Mouse (Mus musculus): ENCODE data around the gene Anks1.
"Not testable (repeated sequence)": the region's sequence is repeated elsewhere in the genome, so short reads cannot be mapped to it uniquely, and the experiment has no call there.

Anks1 gene

GRCm38 (mm10) chr17:27966508-27967021 lies 57.5 kb downstream of the Anks1 start:
- DNase-seq (ENCODE audit: low read depth, low spot score) = no peak

DNA sequence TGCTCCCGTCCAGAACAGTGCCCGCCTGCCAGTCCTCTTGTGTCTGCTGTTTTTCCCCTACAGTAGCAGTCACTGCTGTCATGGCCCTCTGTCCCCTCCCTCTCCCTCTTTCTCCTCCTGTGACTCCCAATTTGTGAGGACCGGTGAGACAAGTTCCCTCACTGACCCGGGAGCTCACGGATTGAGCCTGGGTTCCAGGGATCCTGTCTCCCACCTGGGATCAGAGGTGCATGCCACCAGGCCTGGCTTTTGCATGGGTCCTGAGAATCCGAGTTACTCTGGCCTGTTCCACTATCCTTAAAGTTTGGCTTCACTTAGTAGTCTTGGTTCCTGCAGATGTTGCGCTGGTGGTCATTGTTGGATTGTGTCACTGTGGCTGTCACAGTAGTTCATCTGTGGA lies 58.4 kb downstream of the Anks1 start:
- no peak for DNase-seq (ENCODE audit: low read depth, low spot score)

GRCm38 (mm10) chr17:27968033-27968750 lies 59.1 kb downstream of the Anks1 start:
- DNase-seq (ENCODE audit: low read depth, low spot score) = no peak

DNA sequence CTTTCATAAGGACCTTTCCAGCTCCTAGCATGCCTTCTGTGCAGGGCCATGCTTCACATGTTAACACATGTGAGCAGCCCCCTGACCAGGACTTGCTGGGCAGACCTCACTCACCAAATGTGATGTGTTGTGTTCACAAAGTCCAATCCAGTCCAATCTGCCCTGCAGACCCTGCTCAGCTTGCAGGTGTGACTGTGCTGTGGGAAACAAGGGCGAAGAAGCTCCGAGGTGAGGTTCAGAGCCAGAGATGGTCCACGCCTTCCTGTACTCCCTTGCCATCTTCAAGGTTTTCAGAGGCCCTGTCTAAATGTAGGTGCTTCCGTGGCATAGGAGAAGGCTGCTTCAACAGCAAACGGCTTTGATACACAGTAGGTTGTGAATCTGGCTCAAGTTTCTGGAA lies 59.8 kb downstream of the Anks1 start:
- DNase-seq (ENCODE audit: low read depth, low spot score) = no peak

- DNase-seq (ENCODE audit: low read depth, low spot score) = no peak
These were observed 60.3 kb downstream of the Anks1 start for GRCm38 (mm10) chr17:27969365-27969764.

- DNase-seq (ENCODE audit: low read depth, low spot score) = no peak
These were observed 60.8 kb downstream of the Anks1 start for GRCm38 (mm10) chr17:27969896-27970295.

GRCm38 (mm10) chr17:27970305-27970704 lies 61.2 kb downstream of the Anks1 start:
- no peak for DNase-seq (ENCODE audit: low read depth, low spot score)

DNA sequence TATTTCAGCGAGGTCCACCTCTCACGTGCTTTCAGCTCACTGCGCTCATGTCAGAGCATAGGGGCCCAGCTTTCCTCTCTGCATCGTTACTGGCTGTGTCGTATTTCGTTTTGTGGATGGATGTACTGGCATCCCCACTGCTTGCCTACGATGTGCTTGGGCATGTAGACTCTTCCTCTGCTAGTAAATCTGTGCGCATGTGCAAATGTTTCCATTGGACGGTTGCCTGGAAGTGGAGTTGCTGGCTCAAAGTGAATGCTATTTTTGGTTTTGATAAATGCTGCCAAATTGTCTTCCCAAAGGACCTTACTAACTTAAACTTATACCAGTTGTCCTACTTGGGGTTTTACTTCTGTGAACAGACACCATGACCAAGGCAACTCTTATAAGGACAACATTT lies 62.4 kb downstream of the Anks1 start:
- DNase-seq (ENCODE audit: low read depth, low spot score) = no peak

DNA sequence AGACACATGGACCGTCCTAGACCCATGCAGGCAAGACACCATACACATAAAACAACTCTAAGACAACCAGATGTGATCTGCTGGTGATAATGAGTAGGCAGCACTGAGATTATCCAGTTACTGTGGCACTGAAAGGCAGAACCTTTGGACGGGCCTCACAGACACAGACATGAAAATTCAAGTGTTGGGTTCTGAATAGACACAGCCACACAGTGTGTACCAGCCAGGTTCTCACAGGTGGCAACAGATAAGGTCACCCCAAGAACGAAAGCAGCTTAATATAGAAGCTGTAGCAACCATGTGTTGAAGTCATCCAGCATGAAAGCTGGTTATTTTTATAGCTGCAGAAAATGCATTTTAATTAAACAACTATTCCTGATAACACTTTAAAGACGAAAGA lies 64.2 kb downstream of the Anks1 start:
- DNase-seq (ENCODE audit: low read depth, low spot score) = no peak

DNA sequence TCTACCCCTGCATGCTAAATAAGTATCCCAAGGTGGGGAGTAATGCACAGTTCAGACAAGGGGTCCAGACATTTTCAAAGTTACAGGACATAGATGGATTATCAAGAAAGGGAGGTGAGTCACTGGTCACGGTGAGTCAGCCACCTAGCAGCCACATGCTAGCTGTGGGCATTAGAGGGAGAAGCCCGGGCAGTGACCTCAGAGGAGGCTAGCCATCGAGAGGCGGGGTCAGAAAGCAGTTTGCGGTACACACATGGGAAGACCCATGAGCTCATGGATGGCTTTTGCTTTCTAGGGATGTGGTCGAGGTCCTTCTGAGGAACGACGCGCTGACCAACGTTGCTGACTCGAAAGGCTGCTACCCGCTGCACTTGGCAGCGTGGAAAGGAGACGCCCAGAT lies 67.2 kb downstream of the Anks1 start:
- no peak for DNase-seq (ENCODE audit: low read depth, low spot score)

DNA sequence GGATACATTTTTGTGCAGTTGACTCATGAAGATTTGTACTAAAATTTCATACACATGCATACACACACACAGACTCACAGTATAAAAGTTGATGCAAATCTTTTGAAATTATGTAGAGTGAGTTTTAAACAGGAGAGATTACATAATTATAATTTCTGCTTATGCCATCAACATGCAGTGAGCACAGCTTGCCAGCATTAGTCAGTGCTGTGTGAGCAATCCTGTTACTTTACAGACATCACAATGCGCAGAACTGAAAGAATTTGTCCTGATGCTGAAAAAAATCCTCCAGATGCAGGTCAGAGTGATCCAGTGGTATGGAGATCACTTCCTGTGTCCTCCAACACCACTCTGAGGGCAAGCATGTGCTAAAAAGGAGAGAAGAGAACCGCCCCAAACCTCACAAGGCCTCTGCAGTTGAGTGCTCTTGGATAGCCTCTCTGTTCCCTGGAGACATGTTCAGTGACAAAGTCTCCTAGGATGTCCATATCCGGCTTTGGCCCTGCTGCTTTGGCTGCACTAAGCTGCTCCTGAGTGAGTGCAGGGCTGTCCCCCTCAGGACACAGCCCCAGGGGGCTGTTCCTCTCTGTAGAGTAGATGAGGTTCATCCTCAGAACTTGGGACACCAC lies 68.0 kb downstream of the Anks1 start:
- DNase-seq (ENCODE audit: low read depth, low spot score) = no peak

DNA sequence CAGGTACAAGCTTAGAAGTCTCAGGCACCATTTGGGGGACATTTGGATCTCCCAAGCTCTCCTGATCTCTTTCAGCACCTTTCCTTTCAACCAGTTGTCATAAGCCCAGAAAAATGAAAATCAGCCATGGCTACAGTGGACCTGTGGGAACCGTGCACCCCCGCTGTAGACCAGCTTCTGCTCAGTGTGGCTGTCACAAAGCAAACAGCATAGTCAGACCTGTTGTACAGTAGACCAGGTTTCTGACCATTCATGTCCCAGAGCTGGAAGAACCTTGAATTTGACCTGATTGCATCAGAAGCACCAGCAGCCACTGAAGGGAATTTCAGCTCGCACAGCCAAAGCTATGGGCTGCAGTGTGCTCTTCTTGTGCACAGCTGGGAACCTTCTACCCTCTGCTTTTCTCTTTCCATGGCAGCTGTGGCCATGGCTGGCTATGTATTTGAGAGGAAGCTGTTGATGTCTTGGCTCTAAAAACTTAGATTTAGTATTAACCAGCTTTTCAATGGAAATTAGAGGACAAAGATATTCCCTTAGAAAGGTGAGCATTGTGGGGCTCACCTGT lies 71.4 kb downstream of the Anks1 start:
- no peak for DNase-seq (ENCODE audit: low read depth, low spot score)

DNA sequence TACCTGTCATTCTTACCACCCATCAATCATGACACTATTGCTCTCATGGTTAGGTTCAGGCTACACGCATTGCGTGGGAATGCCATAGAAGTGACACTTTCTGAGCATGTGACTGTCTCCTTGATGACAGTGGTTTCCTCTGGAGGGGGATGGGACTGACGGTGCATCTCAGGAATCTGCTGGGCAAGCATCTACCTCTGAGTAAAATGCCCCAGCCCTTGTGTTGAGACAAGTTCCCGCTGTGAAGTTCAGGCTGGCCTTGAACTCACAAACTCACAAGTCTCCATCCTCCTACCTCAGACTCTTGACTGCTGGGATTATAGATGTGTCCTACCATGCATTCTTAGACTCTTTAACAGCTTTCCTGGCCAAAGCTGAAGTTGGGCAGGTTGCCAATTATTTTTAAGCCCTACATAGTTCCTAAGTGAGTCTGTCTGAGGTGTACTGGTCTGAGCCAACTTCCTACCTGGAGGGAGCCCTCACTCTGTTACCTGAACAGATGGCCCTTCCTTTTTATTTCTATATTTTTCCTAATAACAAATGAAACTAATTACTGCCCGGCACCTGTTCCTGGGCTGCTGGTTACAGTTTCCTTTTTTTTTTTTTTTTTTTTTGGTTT lies 72.5 kb downstream of the Anks1 start:
- DNase-seq (ENCODE audit: low read depth, low spot score) = no peak

DNA sequence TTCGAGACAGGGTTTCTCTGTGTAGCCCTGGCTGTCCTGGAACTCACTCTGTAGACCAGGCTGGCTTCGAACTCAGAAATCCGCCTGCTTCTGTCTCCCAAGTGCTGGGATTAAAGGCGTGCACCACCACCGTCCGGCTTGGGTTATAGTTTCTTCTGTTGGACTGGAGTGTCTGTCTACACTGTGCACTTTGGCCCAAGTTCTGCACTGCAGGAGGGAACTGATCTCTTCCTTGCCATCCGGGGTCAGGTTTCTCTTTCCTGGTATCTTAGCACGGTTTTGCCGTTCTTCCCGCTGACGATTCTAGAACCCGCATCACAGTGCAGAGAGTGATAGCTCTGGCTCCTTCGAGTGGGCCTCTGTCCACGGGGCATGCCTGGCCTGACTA lies 73.0 kb downstream of the Anks1 start:
- DNase-seq (ENCODE audit: low read depth, low spot score) = not testable (repeated sequence)

DNA sequence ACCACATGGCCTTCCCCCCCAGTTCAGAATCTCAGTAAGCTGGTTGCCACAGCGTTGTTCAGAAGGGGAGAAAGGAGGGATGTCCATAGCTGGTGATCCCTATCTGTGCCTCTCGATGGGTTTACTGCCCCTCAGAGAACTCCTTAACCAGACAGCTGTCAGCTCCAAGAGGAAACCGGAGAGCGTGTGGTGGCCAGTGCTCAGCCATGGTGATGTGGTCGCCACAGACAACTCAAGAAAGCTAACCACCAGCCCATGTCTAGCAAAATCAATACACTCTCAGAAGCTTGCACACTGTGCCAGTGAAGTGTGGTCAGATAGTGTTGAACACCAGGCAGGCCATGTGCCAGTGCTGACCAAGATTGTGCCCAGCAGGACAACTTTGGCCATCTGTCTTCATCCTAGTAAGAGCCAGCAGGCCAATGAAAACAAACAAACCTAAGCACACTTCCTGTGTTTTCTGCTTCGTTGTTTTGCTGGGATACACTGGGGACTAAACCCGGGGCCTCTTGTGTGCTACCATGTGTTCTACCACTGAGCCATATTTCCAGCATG lies 73.7 kb downstream of the Anks1 start:
- no peak for DNase-seq (ENCODE audit: low read depth, low spot score)

GRCm38 (mm10) chr17:27984421-27984820 lies 75.3 kb downstream of the Anks1 start:
- no peak for DNase-seq (ENCODE audit: low read depth, low spot score)

DNA sequence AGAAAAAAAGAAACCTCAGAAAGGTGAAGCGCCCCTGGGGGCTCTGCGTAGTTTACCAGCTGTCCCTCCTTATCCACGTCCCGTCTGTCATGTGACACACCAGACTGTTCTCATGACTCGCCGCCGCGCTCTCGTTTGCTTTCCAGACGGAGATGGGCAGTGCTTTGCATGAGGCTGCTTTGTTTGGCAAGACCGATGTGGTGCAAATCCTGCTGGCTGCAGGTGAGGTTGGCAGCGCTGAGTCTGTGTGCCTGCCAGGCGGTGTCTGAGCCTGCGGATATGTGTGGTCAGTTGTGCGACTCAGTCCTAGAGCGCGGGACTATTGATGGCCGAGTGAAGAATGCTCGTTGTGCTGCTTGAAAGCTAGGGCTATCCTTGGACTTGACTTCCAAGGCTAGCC lies 77.0 kb downstream of the Anks1 start:
- DNase-seq (ENCODE audit: low read depth, low spot score) = no peak

DNA sequence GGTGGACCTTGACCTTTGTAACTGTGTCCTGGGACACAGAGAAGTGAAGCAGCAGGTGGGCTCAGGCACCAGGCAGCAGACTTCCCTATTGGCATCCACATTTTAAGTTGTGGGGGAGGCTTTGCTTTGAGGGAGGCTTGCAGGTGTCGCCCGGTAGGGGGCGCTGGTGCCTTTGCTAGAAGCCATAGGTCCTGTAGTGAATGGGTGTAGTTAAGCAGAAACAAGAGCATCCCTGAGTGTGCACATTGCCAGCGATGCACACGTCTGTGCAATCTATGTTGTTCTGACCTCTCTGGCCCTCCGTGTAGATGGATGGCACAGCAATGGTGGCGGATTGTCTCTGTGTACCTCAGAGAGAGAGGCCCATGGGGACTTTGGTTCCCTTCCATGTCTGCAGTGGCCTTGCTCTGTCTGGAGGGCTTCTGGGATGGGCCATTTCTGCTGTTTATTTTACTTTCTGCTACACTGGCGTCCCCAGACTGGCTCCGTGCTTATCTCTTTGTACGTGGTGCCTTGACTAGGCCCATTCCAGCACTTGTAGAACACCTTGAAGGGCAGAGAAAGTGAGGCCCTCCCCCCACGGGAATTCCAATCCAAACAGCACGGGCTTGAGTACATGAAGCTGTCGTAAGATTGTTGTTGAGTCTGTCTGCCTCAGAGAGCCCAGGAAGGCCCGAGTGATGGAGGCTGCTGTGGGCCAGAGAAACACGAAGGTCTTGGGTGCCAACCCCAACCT lies 80.9 kb downstream of the Anks1 start:
- peak; percentile 79 for DNase-seq (ENCODE audit: low read depth, low spot score)

- peak; percentile 19 for DNase-seq (ENCODE audit: low read depth, low spot score)
These were observed 85.2 kb downstream of the Anks1 start for GRCm38 (mm10) chr17:27994001-27994944.

GRCm38 (mm10) chr17:27996320-27996719 lies 87.2 kb downstream of the Anks1 start:
- no peak for DNase-seq (ENCODE audit: low read depth, low spot score)
